Mouse (Mus musculus) T-helper 2 cell (primary cell): ENCODE results near the gene Defb33.

Experiments
- in situ Hi-C: fragments of 300-600 bp; cut with MboI, MseI; formaldehyde crosslinking; loops from one replicate; pipeline ENCODE4 v1.15.1; 2025; ENCODE audit warnings: high pct_unique_total_duplicates

Defb33 gene

DNA sequence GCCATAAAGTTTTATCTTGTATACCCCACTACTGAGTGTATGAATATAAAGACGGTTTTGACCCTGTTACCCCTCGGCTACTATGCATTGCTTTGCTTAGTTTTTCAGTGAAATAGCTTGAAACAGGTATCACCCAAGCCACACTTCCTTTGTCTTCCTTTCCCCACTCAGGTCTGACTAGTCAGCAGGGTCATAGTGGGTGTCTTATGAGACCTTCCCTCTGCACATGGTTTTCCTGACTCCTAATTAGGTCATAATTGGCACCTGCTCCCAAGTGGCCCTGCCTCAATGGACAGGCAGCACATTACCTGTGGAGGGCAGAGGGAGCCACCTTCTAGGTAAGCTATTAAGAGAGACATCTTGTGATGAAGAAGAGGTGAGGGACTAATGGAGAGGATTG is at the start of gene Defb33:
TSS of gene Defb33 (plus strand) at position 301 of the 400 bp plus-strand sequence.
- in situ Hi-C loops = no loop called here

- in situ Hi-C loops = no loop called here
These were observed 17.9 kb upstream of the Defb33 start for GRCm38 (mm10) chr8:20874608-20875007.

GRCm38 (mm10) chr8:20902527-20902926 is 10.1 kb downstream of the Defb33 start, which contains the start of gene Gm15056:
Gene Gm15056 (minus strand): TSS chr8:20902627.
- in situ Hi-C loops = no loop called here

DNA sequence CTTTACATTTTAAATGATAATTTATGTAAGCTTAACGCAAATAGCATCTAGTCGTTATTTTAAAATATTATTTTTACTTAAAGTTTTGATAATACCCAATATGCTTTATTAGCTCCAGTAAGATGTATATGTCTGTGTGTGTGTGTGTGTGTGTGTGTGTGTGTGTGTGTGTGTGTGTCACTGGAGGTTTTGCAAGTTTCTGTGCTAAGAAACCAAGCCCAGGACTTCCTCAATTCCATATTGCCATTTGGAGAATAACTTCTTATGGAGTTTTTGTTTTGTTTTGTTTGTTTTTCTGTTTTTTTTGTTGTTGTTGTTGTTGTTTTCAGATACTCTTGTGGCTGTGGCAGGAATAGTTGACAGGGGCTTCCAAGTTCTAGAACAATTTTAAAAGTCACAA is 14.7 kb downstream of the Defb33 start:
- in situ Hi-C loops = no loop called here

- in situ Hi-C loops = no loop called here
These were observed 15.8 kb downstream of the Defb33 start for GRCm38 (mm10) chr8:20908256-20908655.

DNA sequence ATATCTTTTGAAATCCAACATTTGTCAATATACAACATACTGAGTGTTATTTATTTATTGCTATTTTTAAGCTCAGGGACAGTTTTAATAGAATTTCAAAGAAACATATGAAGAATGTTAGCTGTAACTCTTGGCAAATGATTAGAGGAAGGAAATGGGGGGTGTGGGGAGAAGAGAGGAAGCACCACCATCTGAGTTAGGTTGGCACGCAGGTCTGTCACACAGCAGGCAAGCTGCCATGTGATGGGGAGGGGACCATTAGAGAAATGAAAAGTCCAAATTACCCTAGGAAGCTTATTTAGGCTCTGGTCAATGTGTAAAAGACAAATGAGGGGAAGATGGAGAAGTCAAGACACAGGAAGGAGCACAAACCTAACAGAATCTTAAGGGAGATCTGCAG is 19.8 kb downstream of the Defb33 start:
- in situ Hi-C loops = no loop called here

DNA sequence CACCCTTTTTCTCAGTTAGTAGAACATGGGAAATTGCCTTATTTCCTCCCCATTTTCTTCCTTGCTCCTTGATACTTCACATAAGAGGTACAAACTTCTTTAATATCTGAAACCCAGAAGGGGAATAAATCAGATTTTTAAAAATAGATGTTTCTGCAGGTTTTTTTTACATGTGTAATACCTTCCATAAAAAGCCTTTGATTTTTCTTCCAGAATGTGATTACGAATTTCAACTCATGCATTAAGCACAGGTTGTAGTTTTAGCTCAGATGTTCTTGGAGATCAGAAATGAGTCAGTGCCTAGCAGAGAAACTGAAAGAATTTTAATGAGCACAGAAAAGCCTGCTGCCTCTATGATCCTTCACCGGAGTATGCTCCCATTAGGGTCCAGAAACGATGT is 29.5 kb downstream of the Defb33 start, which contains the start of gene Gm6040:
TSS of gene Gm6040 (minus strand) at position 101 of the 400 bp plus-strand sequence.
- in situ Hi-C loops = no loop called here

DNA sequence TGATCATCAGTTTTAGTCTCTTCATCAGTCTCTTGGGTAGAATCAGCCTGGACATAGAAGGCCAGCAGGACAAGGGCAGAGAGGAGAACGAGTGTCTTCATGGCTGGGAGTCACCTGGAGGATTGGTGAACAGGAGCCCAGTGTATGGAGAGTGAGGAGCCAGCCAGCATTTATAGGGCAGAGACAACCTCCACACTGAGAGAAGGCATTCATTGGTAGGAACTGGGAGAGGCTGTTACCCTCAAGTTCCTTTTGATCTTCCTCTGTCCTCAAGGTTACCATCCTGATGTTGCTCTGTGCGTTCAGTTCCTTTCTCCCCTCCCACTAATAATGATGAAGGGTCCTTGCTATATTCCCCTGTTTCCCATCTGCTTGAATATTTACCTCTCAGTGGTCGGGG is 52.1 kb downstream of the Defb33 start, which contains the start of gene AY761185:
TSS of gene AY761185 (minus strand) at position 101 of the 400 bp plus-strand sequence.
- in situ Hi-C loops = no loop called here
